Mouse (Mus musculus) bone marrow, adult 2 months (tissue): Measurements from ENCODE around the gene Rapgef5. TPM values are rescaled to one million over a fixed set of nuclear protein-coding genes. Genes with fewer than 3 reads are reported as not detected.

Experiments
- H3K27ac ChIP-seq: fragments of 200-500 bp; 2 replicates; pipeline ENCODE4 v1.5.1; 2012; ENCODE audit warnings: low read depth, mild to moderate bottlenecking, control low read depth, inconsistent platforms, low read length; ENCODE audit not compliant: control insufficient read depth, poor library complexity, insufficient read depth
- H3K4me1 ChIP-seq: fragments of 200-500 bp; 2 replicates; pipeline ENCODE4 v1.6.1; 2011; ENCODE audit warnings: low read length; ENCODE audit not compliant: control insufficient read depth, insufficient read depth
- H3K4me3 ChIP-seq: fragments of 200-500 bp; replicated peaks from 2 replicates; pipeline ENCODE3; 2011; ENCODE audit warnings: mild to moderate bottlenecking, low read depth, low read length, control low read depth; ENCODE audit not compliant: control insufficient read depth
- CTCF ChIP-seq: fragments of 200-500 bp; IDR thresholded peaks from 2 replicates; pipeline ENCODE4 v1.5.1; 2011; ENCODE audit warnings: low read length, control low read depth; ENCODE audit not compliant: control insufficient read depth, insufficient read depth
- POLR2A ChIP-seq: fragments of 200-500 bp; IDR thresholded peaks from 2 replicates; pipeline ENCODE4 v1.6.1; 2011; ENCODE audit warnings: low read depth, mild to moderate bottlenecking, control low read depth, low read length, borderline replicate concordance; ENCODE audit not compliant: control insufficient read depth
- WGBS: fragments of 180-500 bp; shearing (Covaris S2); methylation state at CpG from one replicate; pipeline ENCODE4 v1.1.7; 2018; 5-methylcytosine and 5-hydroxymethylcytosine counted together
- polyA plus RNA-seq: library from polyadenylated mRNA; stranded (reverse); fragments of >200 nt; gene quantifications from 2 replicates; pipeline ENCODE4 v1.2.4, GENCODE M21; 2011; ENCODE audit warnings: low replicate concordance; ENCODE audit not compliant: missing spikeins, insufficient read depth, insufficient read length

The Rapgef5 gene
- polyA plus RNA-seq, 1 experiment, result 3.2 TPM

GRCm38 (mm10) chr12:117657766-117658165, 141.5 kb downstream of the Rapgef5 start:
- TF ChIP-seq CTCF (no peak), POLR2A (no peak)
- Histone ChIP-seq H3K27ac (no peak overlapping the region), H3K4me3 (no peak overlapping the region), H3K4me1 (no peaks in the 10 kb centered on the region)
- WGBS, result 77% methylated on average over 5 of the region's 5 CpGs

- 65% methylated on average over 6 of the region's 6 CpGs for WGBS
- TF ChIP-seq CTCF (no peak), POLR2A (no peak)
- no peaks in the 10 kb centered on the region for H3K4me1 ChIP-seq
- no peak overlapping the region for H3K4me3 ChIP-seq
- H3K27ac ChIP-seq, result no peak overlapping the region
Measured at GRCm38 (mm10) chr12:117658821-117659220, 142.5 kb downstream of the Rapgef5 start.

- H3K4me3 ChIP-seq, result no peak overlapping the region
- TF ChIP-seq POLR2A (no peak), CTCF (no peak)
- H3K27ac ChIP-seq, result no peak overlapping the region
- 89% methylated on average over 4 of the region's 4 CpGs for WGBS
- H3K4me1 ChIP-seq, result no peaks in the 10 kb centered on the region
Measured at GRCm38 (mm10) chr12:117660361-117660760, 144.1 kb downstream of the Rapgef5 start.

GRCm38 (mm10) chr12:117661871-117662270, 145.6 kb downstream of the Rapgef5 start:
- no peak for TF ChIP-seq POLR2A
- no peak for TF ChIP-seq CTCF
- no peaks in the 10 kb centered on the region for H3K4me1 ChIP-seq
- H3K4me3 ChIP-seq, result no peak overlapping the region
- WGBS, result 68% methylated on average over 6 of the region's 6 CpGs
- no peak overlapping the region for H3K27ac ChIP-seq

GRCm38 (mm10) chr12:117663637-117664036, 147.4 kb downstream of the Rapgef5 start:
- 55% methylated on average over 5 of the region's 5 CpGs for WGBS
- TF ChIP-seq CTCF, result no peak
- no peak for TF ChIP-seq POLR2A
- H3K4me3 ChIP-seq, result no peak overlapping the region
- H3K4me1 ChIP-seq, result no peaks in the 10 kb centered on the region
- no peak overlapping the region for H3K27ac ChIP-seq

- WGBS, result 78% methylated on average over 5 of the region's 5 CpGs
- H3K4me3 ChIP-seq, result no peak overlapping the region
- TF ChIP-seq CTCF (no peak), POLR2A (no peak)
- no peaks in the 10 kb centered on the region for H3K4me1 ChIP-seq
- H3K27ac ChIP-seq, result no peak overlapping the region
Measured at GRCm38 (mm10) chr12:117664644-117665043, 148.4 kb downstream of the Rapgef5 start.

GRCm38 (mm10) chr12:117666391-117666790, 150.1 kb downstream of the Rapgef5 start:
- Histone ChIP-seq H3K4me3 (no peak overlapping the region), H3K27ac (no peak overlapping the region), H3K4me1 (no peaks in the 10 kb centered on the region)
- TF ChIP-seq POLR2A, result no peak
- TF ChIP-seq CTCF, result no peak
- WGBS, result 91% methylated on average over 3 of the region's 3 CpGs

- H3K4me1 ChIP-seq, result no peaks in the 10 kb centered on the region
- TF ChIP-seq CTCF (no peak), POLR2A (no peak)
- no peak overlapping the region for H3K27ac ChIP-seq
- H3K4me3 ChIP-seq, result no peak overlapping the region
- WGBS, result 75% methylated on average over 10 of the region's 10 CpGs
Measured at GRCm38 (mm10) chr12:117669610-117670400, 153.5 kb downstream of the Rapgef5 start.
